Mouse (Mus musculus) liver, postnatal 0 days (tissue): ENCODE results near the gene Abcc9. TPM values are rescaled to one million over a fixed set of nuclear protein-coding genes. Genes with fewer than 3 reads are reported as not detected.
"Not testable (repeated sequence)": the region's sequence is repeated elsewhere in the genome, so short reads cannot be mapped to it uniquely, and the experiment has no call there.

Experiments
- ATAC-seq: fragments of 200-750 bp; cut with Nextera tagmentation; 2 replicates; pipeline ENCODE4 v1.8.0; 2017; ENCODE audit warnings: mild to moderate bottlenecking, moderate library complexity
- DNase-seq: peaks from one replicate; pipeline ENCODE4 v3.0.0-alpha.2; 2016
- H3K27ac ChIP-seq: fragments of 300-500 bp; sonication (generic); 2 replicates; pipeline ENCODE4 v1.5.1; 2014; ENCODE audit warnings: antibody characterized with exemption, moderate library complexity, mild to moderate bottlenecking, low read depth
- H3K27me3 ChIP-seq: fragments of 300-500 bp; sonication (generic); 2 replicates; pipeline ENCODE4 v1.6.1; 2014; ENCODE audit warnings: low read length, control low read depth, mixed read lengths; ENCODE audit not compliant: insufficient read depth
- H3K36me3 ChIP-seq: fragments of 300-500 bp; sonication (generic); replicated peaks from 2 replicates; pipeline ENCODE4 v1.6.1; 2014; ENCODE audit warnings: mild to moderate bottlenecking, control low read depth, low read length, moderate library complexity, mixed read lengths; ENCODE audit not compliant: insufficient read depth
- H3K4me1 ChIP-seq: fragments of 300-500 bp; sonication (generic); 2 replicates; pipeline ENCODE4 v1.6.1; 2014; ENCODE audit warnings: antibody characterized with exemption, mild to moderate bottlenecking, control low read depth; ENCODE audit not compliant: insufficient read depth
- H3K4me2 ChIP-seq: fragments of 300-500 bp; sonication (generic); 2 replicates; pipeline ENCODE4 v1.6.1; 2014; ENCODE audit warnings: low read depth, mild to moderate bottlenecking, low read length, moderate library complexity, mixed read lengths
- H3K4me3 ChIP-seq: fragments of 300-500 bp; sonication (generic); 2 replicates; pipeline ENCODE4 v1.5.1; 2014; ENCODE audit warnings: low read depth, low read length
- H3K9ac ChIP-seq: fragments of 300-500 bp; sonication (generic); replicated peaks from 2 replicates; pipeline ENCODE4 v1.6.1; 2014; ENCODE audit warnings: mild to moderate bottlenecking, moderate library complexity
- H3K9me3 ChIP-seq: fragments of 300-500 bp; sonication (generic); 2 replicates; pipeline ENCODE4 v1.6.1; 2016; ENCODE audit warnings: mild to moderate bottlenecking, control low read depth, low read length, mixed read lengths
- CTCF ChIP-seq: sonication (generic); IDR thresholded peaks from 2 replicates; pipeline ENCODE4 v1.5.1; 2016; ENCODE audit warnings: antibody characterized with exemption, low read depth
- EP300 ChIP-seq: IDR thresholded peaks from 2 replicates; pipeline ENCODE4 v1.6.1; 2016; ENCODE audit warnings: antibody characterized with exemption, low read depth, mild to moderate bottlenecking
- WGBS: fragments of 180-500 bp; shearing (Covaris S2); extraction: QIAGEN DNeasy Blood & Tissue Kit; methylation state at CpG from one replicate; pipeline ENCODE4 v1.1.7; 2014; ENCODE audit not compliant: insufficient replicate concordance; 5-methylcytosine and 5-hydroxymethylcytosine counted together
- polyA plus RNA-seq: library from polyadenylated mRNA; unstranded; fragments of >200 nt; fragmentation: Nextera tagmentation; extraction: Ambion mirVana; gene quantifications from 2 replicates; pipeline ENCODE4 v1.2.1, GENCODE M21; 2015

Gene Abcc9
- polyA plus RNA-seq, 1 experiment from 2014 or later = 3.2 TPM

GRCm38 (mm10) chr6:142667701-142668418 lies 34.3 kb downstream of the Abcc9 start:
- 71% methylated on average over 7 of the region's 7 CpGs for WGBS
- Histone ChIP-seq H3K9me3 (no peaks in the 10 kb centered on the region), H3K27ac (no peak overlapping the region), H3K27me3 (no peaks in the 10 kb centered on the region), H3K9ac (no peak overlapping the region), H3K4me3 (no peak overlapping the region), H3K4me1 (no peaks in the 10 kb centered on the region), H3K36me3 (no peaks in the 10 kb centered on the region), H3K4me2 (no peak overlapping the region)
- DNase-seq (no peak), ATAC-seq (no peak)
- TF ChIP-seq CTCF (no peak), EP300 (no peak)

GRCm38 (mm10) chr6:142662056-142662455 lies 40.1 kb downstream of the Abcc9 start:
- 91% methylated on average over 3 of the region's 3 CpGs for WGBS
- not testable (repeated sequence) for H3K4me1 ChIP-seq, DNase-seq, H3K9me3 ChIP-seq, ATAC-seq, H3K4me3 ChIP-seq, H3K27ac ChIP-seq, H3K36me3 ChIP-seq, H3K9ac ChIP-seq, H3K27me3 ChIP-seq, H3K4me2 ChIP-seq

DNA sequence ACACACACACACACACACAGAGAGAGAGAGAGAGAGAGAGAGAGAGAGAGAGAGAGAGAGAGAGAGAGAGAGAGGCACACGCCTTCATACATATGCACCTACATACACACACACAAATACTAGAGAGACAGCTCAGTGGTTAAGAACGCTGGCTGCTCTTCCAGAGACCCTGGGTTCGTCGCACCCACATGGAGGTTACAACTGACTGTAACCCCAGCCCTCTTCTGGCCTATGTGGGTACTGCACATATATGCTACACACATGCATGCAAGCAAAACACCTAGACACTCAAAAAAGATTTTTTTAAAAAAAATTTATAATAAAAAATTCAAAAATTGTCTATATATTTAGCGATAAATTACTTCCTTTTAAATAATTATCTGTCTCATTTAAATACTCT lies 43.1 kb downstream of the Abcc9 start:
- Histone ChIP-seq H3K4me2 (no peak overlapping the region), H3K9me3 (no peaks in the 10 kb centered on the region), H3K4me1 (no peaks in the 10 kb centered on the region), H3K36me3 (no peaks in the 10 kb centered on the region), H3K27ac (no peak overlapping the region), H3K9ac (no peak overlapping the region), H3K4me3 (no peak overlapping the region), H3K27me3 (no peaks in the 10 kb centered on the region)
- WGBS = 52% methylated on average over 5 of the region's 5 CpGs
- TF ChIP-seq EP300 (no peak), CTCF (peak; percentile 56)
- no peak for ATAC-seq
- peak; percentile 41 for DNase-seq

DNA sequence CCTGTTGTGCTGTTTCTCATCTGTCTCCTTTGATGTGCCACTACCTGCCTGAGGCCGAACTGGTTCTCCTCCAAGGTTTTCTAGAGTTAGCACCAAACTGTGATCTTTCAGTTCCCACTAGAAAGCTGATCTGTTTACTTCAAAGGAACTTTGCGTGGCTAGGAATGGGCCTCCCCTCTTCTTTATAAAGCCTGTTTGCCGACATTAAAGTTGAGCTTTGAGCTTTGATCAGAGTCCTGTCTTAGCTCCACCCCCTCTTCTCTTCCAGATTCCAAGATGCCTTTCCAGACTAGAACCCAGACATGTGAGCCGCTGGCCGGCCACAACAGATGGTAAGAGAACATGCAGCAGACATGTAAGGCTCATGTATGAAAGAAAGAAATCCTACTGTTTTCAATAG lies 47.6 kb downstream of the Abcc9 start:
- no peak overlapping the region for H3K4me3 ChIP-seq
- H3K27ac ChIP-seq = no peak overlapping the region
- H3K4me2 ChIP-seq = no peak overlapping the region
- WGBS = 62% methylated on average over 5 of the region's 5 CpGs
- H3K9ac ChIP-seq = no peak overlapping the region
- H3K36me3 ChIP-seq = no peaks in the 10 kb centered on the region
- TF ChIP-seq EP300 = no peak
- TF ChIP-seq CTCF = no peak
- no peaks in the 10 kb centered on the region for H3K27me3 ChIP-seq
- H3K9me3 ChIP-seq = no peaks in the 10 kb centered on the region
- no peak for DNase-seq
- no peaks in the 10 kb centered on the region for H3K4me1 ChIP-seq
- ATAC-seq = no peak

GRCm38 (mm10) chr6:142652175-142652574 lies 49.9 kb downstream of the Abcc9 start:
- ATAC-seq = no peak
- Histone ChIP-seq H3K4me2 (no peak overlapping the region), H3K27me3 (no peaks in the 10 kb centered on the region), H3K4me1 (no peaks in the 10 kb centered on the region), H3K27ac (no peak overlapping the region), H3K4me3 (no peak overlapping the region), H3K9me3 (no peaks in the 10 kb centered on the region), H3K9ac (no peak overlapping the region), H3K36me3 (no peaks in the 10 kb centered on the region)
- 35% methylated on average over 1 of the region's 1 CpGs for WGBS
- TF ChIP-seq EP300 (no peak), CTCF (no peak)
- no peak for DNase-seq

DNA sequence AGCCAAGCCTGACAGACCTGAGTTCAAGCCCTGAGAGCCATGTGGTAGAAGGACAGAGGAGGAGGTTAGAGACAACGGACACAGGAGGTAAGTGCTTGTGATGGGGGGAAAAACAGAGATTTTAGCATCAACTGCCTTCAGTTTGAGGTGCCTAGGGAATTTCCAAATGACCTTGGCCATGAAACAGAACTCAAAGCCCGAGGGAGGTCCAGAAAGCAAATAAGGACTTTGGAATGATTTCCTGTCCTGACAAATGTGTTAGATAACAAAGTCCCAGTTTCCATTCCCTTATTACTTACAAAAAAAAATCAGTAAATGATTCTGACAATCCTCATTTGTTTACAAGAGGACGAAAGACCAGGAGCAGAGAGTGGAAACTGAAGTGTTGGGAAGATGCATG lies 52.8 kb downstream of the Abcc9 start:
- Histone ChIP-seq H3K27ac (no peak overlapping the region), H3K4me2 (no peak overlapping the region), H3K36me3 (no peaks in the 10 kb centered on the region), H3K4me1 (no peaks in the 10 kb centered on the region), H3K9me3 (no peaks in the 10 kb centered on the region), H3K9ac (no peak overlapping the region), H3K4me3 (no peak overlapping the region), H3K27me3 (no peaks in the 10 kb centered on the region)
- DNase-seq (no peak), ATAC-seq (no peak)
- WGBS = 48% methylated on average over 3 of the region's 3 CpGs
- TF ChIP-seq CTCF = no peak
- 0 out of 2 replicates have a peak, but pooled peaks have one; percentile 14 for TF ChIP-seq EP300
